Mouse (Mus musculus): Measurements from ENCODE around the gene Srm.

DNA sequence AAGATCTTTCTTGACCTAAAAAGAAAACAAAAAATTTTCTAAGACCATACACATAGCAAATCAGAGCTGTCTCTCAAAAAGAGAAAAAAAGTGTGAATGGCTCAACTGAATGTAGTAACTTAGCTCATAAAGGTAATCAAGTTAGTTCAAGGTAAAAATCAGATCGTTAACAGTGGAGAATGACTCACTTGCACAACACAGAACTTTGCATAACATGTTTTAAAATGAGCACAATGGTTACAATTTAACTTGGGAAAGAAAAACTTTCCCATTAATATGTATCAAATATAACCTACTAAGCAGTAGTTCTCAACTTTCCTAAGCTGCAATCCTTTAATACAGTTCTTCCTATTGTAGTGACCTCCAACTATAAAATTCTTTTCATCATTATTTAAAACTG is 29.4 kb downstream of the Srm start:
- TF ChIP-seq MAX (IDR thresholded peaks at IDR 0.05; ENCODE audit: low read length) (no peak), E2F4 (IDR thresholded peaks at IDR 0.05; ENCODE audit: insufficient replicate concordance, low read depth, low read length) (no peak), CTCF (conservative IDR thresholded peaks at IDR 0.05 in 1 of 2, IDR thresholded peaks at IDR 0.05 in 1 of 2; ENCODE audit: low read depth in 2 of 2, low read length in 2 of 2) (no peak), CHD1 (IDR thresholded peaks at IDR 0.05; ENCODE audit: low read depth, low read length) (no peak)

Data from CH12.LX (cell line).